Mouse (Mus musculus) MEL (cell line): Measurements from ENCODE around the gene Tmem178b. TPM values are rescaled to one million over a fixed set of nuclear protein-coding genes. Genes with fewer than 3 reads are reported as not detected.

Source experiments
- DNase-seq: peaks from one replicate; pipeline ENCODE4 v3.0.0; 2011; ENCODE audit warnings: low read depth, low spot score
- H3K27ac ChIP-seq: 2 replicates; pipeline ENCODE4 v1.5.1; 2012; ENCODE audit warnings: low read depth, mild to moderate bottlenecking, control low read depth, low read length, moderate library complexity; ENCODE audit not compliant: control insufficient read depth
- H3K27me3 ChIP-seq, 2 experiments: fragments of 150-350 bp in 1 of 2; sonication (generic) in 1 of 2; 2 replicates each; pipeline ENCODE4 v1.6.1; 2012; ENCODE audit warnings: low read length in 2 of 2, mild to moderate bottlenecking in 2 of 2, improper control_type of control experiment in 1 of 2, moderate library complexity in 1 of 2; ENCODE audit not compliant: insufficient read depth in 2 of 2, control insufficient read depth in 1 of 2
- H3K36me3 ChIP-seq, 2 experiments: 2 replicates each; pipeline ENCODE4 v1.6.1; 2012 to 2014; ENCODE audit warnings: low read length in 2 of 2, improper control_type of control experiment in 1 of 2, inconsistent platforms in 1 of 2, mild to moderate bottlenecking in 1 of 2; ENCODE audit not compliant: insufficient read depth in 2 of 2, control insufficient read depth in 1 of 2
- H3K4me1 ChIP-seq, 2 experiments: fragments of 150-350 bp in 1 of 2; sonication (generic) in 1 of 2; 2 replicates each; pipeline ENCODE4 v1.6.1; 2012; ENCODE audit warnings: low read length in 2 of 2, improper control_type of control experiment in 1 of 2, mild to moderate bottlenecking in 1 of 2; ENCODE audit not compliant: insufficient read depth in 2 of 2, control insufficient read depth in 1 of 2
- H3K4me3 ChIP-seq, 2 experiments: fragments of 150-350 bp in 1 of 2; sonication (generic) in 1 of 2; 2 replicates each; pipeline ENCODE4 v1.5.1; 2012; ENCODE audit warnings: low read depth in 2 of 2, low read length in 2 of 2, mild to moderate bottlenecking in 2 of 2, moderate library complexity in 2 of 2, control low read depth in 1 of 2, improper control_type of control experiment in 1 of 2; ENCODE audit not compliant: control insufficient read depth in 1 of 2, insufficient read depth in 1 of 2
- H3K79me2 ChIP-seq: 2 replicates; pipeline ENCODE4 v1.6.1; 2012; ENCODE audit warnings: mild to moderate bottlenecking, low read length, moderate library complexity; ENCODE audit not compliant: control insufficient read depth, poor library complexity, insufficient read depth
- H3K9ac ChIP-seq: 2 replicates; pipeline ENCODE4 v1.6.1; 2012; ENCODE audit warnings: low read depth, mild to moderate bottlenecking, control low read depth, low read length, moderate library complexity; ENCODE audit not compliant: control insufficient read depth, poor library complexity, severe bottlenecking
- H3K9me3 ChIP-seq: fragments of 150-350 bp; sonication (generic); replicated peaks from 2 replicates; pipeline ENCODE4 v1.6.1; 2012; ENCODE audit warnings: mild to moderate bottlenecking, low read length, improper control_type of control experiment, moderate library complexity; ENCODE audit not compliant: insufficient read depth
- BHLHE40 ChIP-seq: IDR thresholded peaks from 2 replicates; pipeline ENCODE4 v1.6.1; 2012; ENCODE audit warnings: low read depth, mild to moderate bottlenecking, inconsistent platforms, low read length, improper control_type of control experiment, borderline replicate concordance
- CHD1 ChIP-seq: IDR thresholded peaks from 2 replicates; pipeline ENCODE4 v1.6.1; 2012; ENCODE audit warnings: low read depth, mild to moderate bottlenecking, inconsistent platforms, low read length, improper control_type of control experiment
- CHD2 ChIP-seq: IDR thresholded peaks from 2 replicates; pipeline ENCODE4 v1.6.1; 2011; ENCODE audit warnings: low read length, improper control_type of control experiment
- E2F4 ChIP-seq: IDR thresholded peaks from 2 replicates; pipeline ENCODE4 v1.6.1; 2011; ENCODE audit warnings: low read depth, low read length, improper control_type of control experiment, borderline replicate concordance
- EP300 ChIP-seq, 2 experiments: IDR thresholded peaks; 2 replicates each; pipeline ENCODE4 v1.6.1; 2011; ENCODE audit warnings: improper control_type of control experiment in 2 of 2, low read length in 2 of 2, low read depth in 1 of 2, mild to moderate bottlenecking in 1 of 2
- KAT2A ChIP-seq: conservative IDR thresholded peaks from 2 replicates; pipeline ENCODE4 v1.6.1; 2012; ENCODE audit warnings: low read depth, low read length, improper control_type of control experiment, inconsistent platforms
- MAZ ChIP-seq: IDR thresholded peaks from 2 replicates; pipeline ENCODE4 v1.6.1; 2012; ENCODE audit warnings: low read depth, mild to moderate bottlenecking, inconsistent platforms, low read length, improper control_type of control experiment
- MYB ChIP-seq: IDR thresholded peaks from 2 replicates; pipeline ENCODE4 v1.6.1; 2011; ENCODE audit warnings: mild to moderate bottlenecking, low read depth, low read length, improper control_type of control experiment
- MYC ChIP-seq: IDR thresholded peaks from 2 replicates; pipeline ENCODE4 v1.6.1; 2011; ENCODE audit warnings: low read depth, mild to moderate bottlenecking, low read length, improper control_type of control experiment, moderate library complexity
- POLR2AphosphoS2 ChIP-seq: IDR thresholded peaks from 2 replicates; pipeline ENCODE4 v1.6.1; 2011; ENCODE audit warnings: low read length, improper control_type of control experiment
- RCOR1 ChIP-seq: IDR thresholded peaks from 2 replicates; pipeline ENCODE4 v1.6.1; 2012; ENCODE audit warnings: low read depth, mild to moderate bottlenecking, inconsistent platforms, low read length, improper control_type of control experiment
- SIN3A ChIP-seq: IDR thresholded peaks from 2 replicates; pipeline ENCODE4 v1.6.1; 2012; ENCODE audit warnings: low read length, improper control_type of control experiment, inconsistent platforms
- TAL1 ChIP-seq: IDR thresholded peaks from 2 replicates; pipeline ENCODE4 v1.6.1; 2012; ENCODE audit warnings: mild to moderate bottlenecking, inconsistent platforms, low read length, moderate library complexity, mixed read lengths
- TBP ChIP-seq: IDR thresholded peaks from 2 replicates; pipeline ENCODE4 v1.8.0; 2011; ENCODE audit warnings: low read depth, low read length, improper control_type of control experiment
- USF2 ChIP-seq, 2 experiments: IDR thresholded peaks; 2 replicates each; pipeline ENCODE4 v1.6.1; 2011 to 2012; ENCODE audit warnings: improper control_type of control experiment in 2 of 2, low read length in 2 of 2, borderline replicate concordance in 1 of 2, inconsistent platforms in 1 of 2, low read depth in 1 of 2, mild to moderate bottlenecking in 1 of 2; ENCODE audit not compliant: insufficient read depth in 1 of 2
- ZKSCAN1 ChIP-seq: IDR thresholded peaks from 2 replicates; pipeline ENCODE4 v1.6.1; 2012; ENCODE audit warnings: low read depth, mild to moderate bottlenecking, inconsistent platforms, low read length, improper control_type of control experiment, moderate library complexity
- polyA plus RNA-seq, 2 experiments: library from polyadenylated mRNA; stranded (reverse) in 1 of 2; unstranded in 1 of 2; fragments of >175 nt in 1 of 2; fragments of >200 nt in 1 of 2; gene quantifications; 2 replicates each; pipeline versions ENCODE4 v1.2.1 to v1.2.4; 2012; ENCODE audit warnings: low replicate concordance in 2 of 2, low read depth in 1 of 2; ENCODE audit not compliant: insufficient read length in 2 of 2, insufficient read depth in 1 of 2, missing spikeins in 1 of 2
- total RNA-seq: library from RNA; depleted of rRNA; stranded (reverse); fragments of 300-350 nt; gene quantifications from 2 replicates; pipeline ENCODE4 v1.2.3, GENCODE M21; 2012

The Tmem178b gene
- total and polyA plus RNA-seq, 3 experiments, result not detected

GRCm38 (mm10) chr6:39945670-39946440, 72.8 kb downstream of the Tmem178b start:
- Histone ChIP-seq H3K36me3 (no peaks in the 10 kb centered on the region), H3K27ac (no peak overlapping the region)

GRCm38 (mm10) chr6:39946601-39947000, 73.5 kb downstream of the Tmem178b start:
- no peak for DNase-seq
- H3K4me1 ChIP-seq, result no peaks in the 10 kb centered on the region
- no peak overlapping the region for H3K4me3 ChIP-seq
- TF ChIP-seq TAL1 (no peak), POLR2AphosphoS2 (no peak), MYB (no peak)
- H3K9ac ChIP-seq, result no peak overlapping the region
- no peaks in the 10 kb centered on the region for H3K79me2 ChIP-seq
- H3K27me3 ChIP-seq, result no peaks in the 10 kb centered on the region
- no peaks in the 10 kb centered on the region for H3K9me3 ChIP-seq
- H3K36me3 ChIP-seq, result no peaks in the 10 kb centered on the region
- H3K27ac ChIP-seq, result no peak overlapping the region

More at GRCm38 (mm10) chr6:39945670-39946440, 72.8 kb downstream of the Tmem178b start:
- no peak overlapping the region for H3K9ac ChIP-seq
- DNase-seq, result no peak
- H3K4me3 ChIP-seq, result no peak overlapping the region
- H3K4me1 ChIP-seq, result no peaks in the 10 kb centered on the region
- no peaks in the 10 kb centered on the region for H3K9me3 ChIP-seq
- TF ChIP-seq TBP (no peak), BHLHE40 (no peak), RCOR1 (no peak), CHD1 (no peak), EP300 (IDR thresholded peaks at IDR 0.05; ENCODE audit: low read depth in 1 of 2, low read length in 2 of 2) (no peak), KAT2A (no peak), POLR2AphosphoS2 (no peak), SIN3A (no peak), USF2 (IDR thresholded peaks at IDR 0.05; ENCODE audit: borderline replicate concordance in 1 of 2, insufficient read depth in 1 of 2, low read depth in 1 of 2, low read length in 2 of 2) (no peak), E2F4 (no peak), CHD2 (no peak), ZKSCAN1 (no peak), MYC (no peak), MAZ (no peak)
- no peaks in the 10 kb centered on the region for H3K79me2 ChIP-seq
- no peaks in the 10 kb centered on the region for H3K27me3 ChIP-seq
